In the genomic region with DNA sequence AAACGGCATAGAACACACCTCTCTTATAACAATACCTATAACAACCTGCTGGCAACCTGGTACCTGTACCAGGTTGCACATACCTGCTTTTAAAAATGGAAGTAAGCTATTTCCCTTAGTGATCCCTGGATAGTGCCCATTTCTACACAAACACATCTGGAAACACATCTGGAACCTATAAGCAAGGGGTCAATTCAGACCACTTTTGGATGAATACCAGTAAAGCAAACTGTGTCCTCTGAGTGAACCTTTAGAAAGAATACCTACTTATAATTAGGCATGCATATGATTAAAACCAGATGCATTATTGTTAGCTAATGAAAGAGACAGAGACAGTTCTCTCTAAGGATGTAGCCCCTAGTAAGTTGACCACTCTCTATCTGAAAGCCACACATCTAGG, we compare ENCODE assay signal across 29 mouse cellular contexts.
DNase-seq lines count a peak whose midpoint lies in the region; ATAC-seq lines count a peak whose summit lies in the region.
"Had no signal": no experiment of that assay in that cellular context is flagged by ENCODE, and none has a peak within 500 bp of the region (broad histone marks: within the 10 kb centered on the region; RNA-seq: fewer than 3 reads in every experiment).

No protein-coding gene starts in this region.

- ATAC-seq in embryonic facial prominence, embryonic 11.5 days (replicated peaks; ENCODE audit: insufficient number of reproducible peaks, low FRiP score, low TSS enrichment, low read depth), result peak; percentile 34; the same call in 1 of the 2 replicates
- ATAC-seq in embryonic facial prominence, embryonic 14.5 days (ENCODE audit: low read depth), result 0 out of 2 replicates have a peak, but pooled peaks have one; percentile 26
- ATAC-seq: activated CD4-positive, CD25-positive, alpha-beta regulatory T cell, adult 4 months; CD4-positive, CD25-positive, alpha-beta regulatory T cell, adult 4 months; forebrain, embryonic 15.5 days; hindbrain, embryonic 16.5 days; inflammation-experienced regulatory T-cells, adult 6 months; intestine, embryonic 16.5 days had no signal

- H3K4me1 ChIP-seq in embryonic facial prominence, embryonic 11.5 days (ENCODE audit: control insufficient read depth, insufficient read depth, low read length), result no peaks in the 10 kb centered on the region
- H3K4me1 ChIP-seq in embryonic facial prominence, embryonic 10.5 days, result peaks cover 23% of the 10 kb centered on the region
- no peaks in the 10 kb centered on the region for H3K4me1 ChIP-seq in embryonic facial prominence, embryonic 14.5 days (ENCODE audit: control insufficient read depth, insufficient read depth, low read length)
- H3K4me1 ChIP-seq: embryonic facial prominence, embryonic 15.5 days had no signal

- peak; percentile 79 for DNase-seq in embryonic facial prominence, embryonic 11.5 days (ENCODE audit: low spot score)
- DNase-seq in embryonic facial prominence, embryonic 10.5 days (ENCODE audit: low spot score), result no peak
- peak; percentile 41 for DNase-seq in NIH3T3 (ENCODE audit: low read depth)
- peak; percentile 40 for DNase-seq in embryonic facial prominence, embryonic 14.5 days (ENCODE audit: low spot score)
- no peak for DNase-seq in thymus, postnatal 10 days (ENCODE audit: low spot score in 2 of 2)
- no peak for DNase-seq in cerebellum, adult 9-10 months
- no peak for DNase-seq in gastrocnemius, adult 8-10 months (ENCODE audit: low spot score in 2 of 2)
- DNase-seq: adrenal gland, adult 8-10 months; adrenal gland, postnatal 25 days; cerebellum, adult 11-12 months; cerebellum, adult 8-10 months; cerebellum, postnatal 14 days; gastrocnemius, adult 2 months; gastrocnemius, postnatal 25 days; heart, adult 18-20 months; heart, postnatal 10 days; heart, postnatal 36 days; kidney, adult 18-20 months had no signal

- H3K9ac ChIP-seq in embryonic facial prominence, embryonic 11.5 days (replicated peaks; ENCODE audit: low read length), result no peak overlapping the region
- no peak overlapping the region for H3K9ac ChIP-seq in embryonic facial prominence, embryonic 14.5 days (ENCODE audit: low read depth, low read length)
- H3K9ac ChIP-seq: embryonic facial prominence, embryonic 15.5 days; forebrain, embryonic 15.5 days; heart, embryonic 12.5 days; heart, embryonic 15.5 days; hindbrain, embryonic 13.5 days had no signal

- 76% methylated on average over 1 of the region's 1 CpGs for WGBS in embryonic facial prominence, embryonic 11.5 days
- 71% methylated on average over 1 of the region's 1 CpGs for WGBS in embryonic facial prominence, embryonic 10.5 days
- WGBS in embryonic facial prominence, embryonic 14.5 days, result 57% methylated on average over 1 of the region's 1 CpGs

- H3K36me3 ChIP-seq in embryonic facial prominence, embryonic 11.5 days (replicated peaks; ENCODE audit: control insufficient read depth, insufficient read depth, low read depth, low read length), result no peaks in the 10 kb centered on the region
- H3K36me3 ChIP-seq in embryonic facial prominence, embryonic 10.5 days (replicated peaks), result no peaks in the 10 kb centered on the region
- no peaks in the 10 kb centered on the region for H3K36me3 ChIP-seq in embryonic facial prominence, embryonic 14.5 days (ENCODE audit: control insufficient read depth, insufficient read depth, low read length)
- H3K36me3 ChIP-seq: embryonic facial prominence, embryonic 15.5 days; forebrain, embryonic 15.5 days; heart, embryonic 12.5 days; heart, embryonic 15.5 days; hindbrain, embryonic 10.5 days; hindbrain, embryonic 13.5 days had no signal

- H3K27ac ChIP-seq in embryonic facial prominence, embryonic 11.5 days (replicated peaks; ENCODE audit: low read depth, low read length), result no peak overlapping the region
- no peak overlapping the region for H3K27ac ChIP-seq in embryonic facial prominence, embryonic 10.5 days (replicated peaks)
- no peak overlapping the region for H3K27ac ChIP-seq in embryonic facial prominence, embryonic 14.5 days (replicated peaks; ENCODE audit: low read depth, low read length)
- H3K27ac ChIP-seq: embryonic facial prominence, embryonic 15.5 days; forebrain, embryonic 15.5 days; gastrocnemius, adult 2 months; heart, embryonic 15.5 days; hindbrain, embryonic 10.5 days; hindbrain, embryonic 13.5 days had no signal

- H3K9me3 ChIP-seq in embryonic facial prominence, embryonic 11.5 days (replicated peaks; ENCODE audit: control insufficient read depth, low read length), result no peaks in the 10 kb centered on the region
- H3K9me3 ChIP-seq in embryonic facial prominence, embryonic 10.5 days, result no peaks in the 10 kb centered on the region
- H3K9me3 ChIP-seq in embryonic facial prominence, embryonic 14.5 days (ENCODE audit: control insufficient read depth, low read length), result 0 out of 2 replicates have a peak, but pooled peaks cover 6% of the 10 kb centered on the region
- H3K9me3 ChIP-seq: embryonic facial prominence, embryonic 15.5 days; forebrain, embryonic 15.5 days; heart, embryonic 12.5 days; heart, embryonic 15.5 days; hindbrain, embryonic 10.5 days had no signal

- H3K4me3 ChIP-seq in embryonic facial prominence, embryonic 11.5 days (ENCODE audit: low read depth, low read length), result no peak overlapping the region
- H3K4me3 ChIP-seq in embryonic facial prominence, embryonic 10.5 days, result no peak overlapping the region
- H3K4me3 ChIP-seq in embryonic facial prominence, embryonic 14.5 days (ENCODE audit: low read depth, low read length), result no peak overlapping the region
- H3K4me3 ChIP-seq: embryonic facial prominence, embryonic 15.5 days; forebrain, embryonic 15.5 days; gastrocnemius, adult 2 months; heart, embryonic 12.5 days; heart, embryonic 15.5 days; hindbrain, embryonic 10.5 days; hindbrain, embryonic 13.5 days had no signal

- no peak overlapping the region for H3K4me2 ChIP-seq in embryonic facial prominence, embryonic 11.5 days (ENCODE audit: low read depth, low read length)
- H3K4me2 ChIP-seq in embryonic facial prominence, embryonic 14.5 days (ENCODE audit: low read depth, low read length), result no peak overlapping the region
- H3K4me2 ChIP-seq: embryonic facial prominence, embryonic 15.5 days; forebrain, embryonic 15.5 days; heart, embryonic 12.5 days; heart, embryonic 15.5 days; hindbrain, embryonic 13.5 days had no signal

- H3K27me3 ChIP-seq in embryonic facial prominence, embryonic 11.5 days (ENCODE audit: control insufficient read depth, insufficient read depth, low read length), result no peaks in the 10 kb centered on the region
- 0 out of 2 replicates have a peak, but pooled peaks cover 8% of the 10 kb centered on the region for H3K27me3 ChIP-seq in embryonic facial prominence, embryonic 10.5 days (replicated peaks; ENCODE audit: low read depth, poor library complexity, severe bottlenecking)
- no peaks in the 10 kb centered on the region for H3K27me3 ChIP-seq in embryonic facial prominence, embryonic 14.5 days (replicated peaks; ENCODE audit: control insufficient read depth, insufficient read depth, low read length)
- H3K27me3 ChIP-seq: embryonic facial prominence, embryonic 15.5 days; forebrain, embryonic 15.5 days; heart, embryonic 12.5 days; heart, embryonic 15.5 days; hindbrain, embryonic 13.5 days had no signal

Comparison
In these comparisons a context has a peak if more than half of its experiments do, and no peak if none do; other contexts are left out.
1. DNase-seq: peak in embryonic facial prominence, embryonic 11.5 days (single experiment), NIH3T3 (single experiment) and embryonic facial prominence, embryonic 14.5 days (single experiment); none in embryonic facial prominence, embryonic 10.5 days (single experiment), thymus, postnatal 10 days (0 of 2), cerebellum, adult 9-10 months (single experiment) and gastrocnemius, adult 8-10 months (0 of 2).